Mouse (Mus musculus): Measurements from ENCODE around the gene Chchd6. TPM values are rescaled to one million over a fixed set of nuclear protein-coding genes. Genes with fewer than 3 reads are reported as not detected.

Chchd6 gene
- polyA plus RNA-seq, 2 experiments, result 12.1 to 16.3 TPM

GRCm38 (mm10) chr6:89420756-89421155, 174.7 kb downstream of the Chchd6 start:
- Histone ChIP-seq H3K27ac (no peak overlapping the region), H3K4me3 (ENCODE audit: insufficient read depth in 1 of 2, low read depth in 2 of 2, low read length in 2 of 2) (no peak overlapping the region), H3K4me1 (replicated peaks; ENCODE audit: control insufficient read depth in 2 of 2, insufficient read depth in 2 of 2, low read length in 1 of 2) (no peaks in the 10 kb centered on the region), H3K36me3 (replicated peaks; ENCODE audit: control insufficient read depth, insufficient read depth, low read depth) (no peaks in the 10 kb centered on the region), H3K27me3 (ENCODE audit: control insufficient read depth, insufficient read depth, low read length) (no peaks in the 10 kb centered on the region), H3K9ac (replicated peaks) (no peak overlapping the region), H3K9me3 (ENCODE audit: control insufficient read depth, low read length) (no peaks in the 10 kb centered on the region), H3K4me2 (ENCODE audit: low read depth) (no peak overlapping the region)
- no peak for DNase-seq (ENCODE audit: low read depth in 3 of 3, low spot score in 3 of 3)
- WGBS (ENCODE audit: insufficient replicate concordance), result 45% methylated on average over 2 of the region's 2 CpGs
- TF ChIP-seq EP300 (IDR thresholded peaks at IDR 0.05; ENCODE audit: low read depth) (no peak), CTCF (IDR thresholded peaks at IDR 0.05; ENCODE audit: low read depth) (no peak)
- no peak for ATAC-seq (ENCODE audit: insufficient read depth)

GRCm38 (mm10) chr6:89420110-89420509, 175.3 kb downstream of the Chchd6 start:
- DNase-seq (ENCODE audit: low read depth in 3 of 3, low spot score in 3 of 3), result no peak
- Histone ChIP-seq H3K36me3 (replicated peaks; ENCODE audit: control insufficient read depth, insufficient read depth, low read depth) (no peaks in the 10 kb centered on the region), H3K9me3 (ENCODE audit: control insufficient read depth, low read length) (no peaks in the 10 kb centered on the region), H3K9ac (replicated peaks) (no peak overlapping the region), H3K27me3 (ENCODE audit: control insufficient read depth, insufficient read depth, low read length) (no peaks in the 10 kb centered on the region), H3K4me3 (ENCODE audit: insufficient read depth in 1 of 2, low read depth in 2 of 2, low read length in 2 of 2) (no peak overlapping the region), H3K4me2 (ENCODE audit: low read depth) (no peak overlapping the region), H3K27ac (no peak overlapping the region), H3K4me1 (replicated peaks; ENCODE audit: control insufficient read depth in 2 of 2, insufficient read depth in 2 of 2, low read length in 1 of 2) (0 out of 4 replicates have a peak, but pooled peaks cover 0 to 4% of the 10 kb centered on the region in 2 experiments)
- TF ChIP-seq CTCF (IDR thresholded peaks at IDR 0.05; ENCODE audit: low read depth) (no peak), EP300 (IDR thresholded peaks at IDR 0.05; ENCODE audit: low read depth) (no peak)
- ATAC-seq (ENCODE audit: insufficient read depth), result no peak

DNA sequence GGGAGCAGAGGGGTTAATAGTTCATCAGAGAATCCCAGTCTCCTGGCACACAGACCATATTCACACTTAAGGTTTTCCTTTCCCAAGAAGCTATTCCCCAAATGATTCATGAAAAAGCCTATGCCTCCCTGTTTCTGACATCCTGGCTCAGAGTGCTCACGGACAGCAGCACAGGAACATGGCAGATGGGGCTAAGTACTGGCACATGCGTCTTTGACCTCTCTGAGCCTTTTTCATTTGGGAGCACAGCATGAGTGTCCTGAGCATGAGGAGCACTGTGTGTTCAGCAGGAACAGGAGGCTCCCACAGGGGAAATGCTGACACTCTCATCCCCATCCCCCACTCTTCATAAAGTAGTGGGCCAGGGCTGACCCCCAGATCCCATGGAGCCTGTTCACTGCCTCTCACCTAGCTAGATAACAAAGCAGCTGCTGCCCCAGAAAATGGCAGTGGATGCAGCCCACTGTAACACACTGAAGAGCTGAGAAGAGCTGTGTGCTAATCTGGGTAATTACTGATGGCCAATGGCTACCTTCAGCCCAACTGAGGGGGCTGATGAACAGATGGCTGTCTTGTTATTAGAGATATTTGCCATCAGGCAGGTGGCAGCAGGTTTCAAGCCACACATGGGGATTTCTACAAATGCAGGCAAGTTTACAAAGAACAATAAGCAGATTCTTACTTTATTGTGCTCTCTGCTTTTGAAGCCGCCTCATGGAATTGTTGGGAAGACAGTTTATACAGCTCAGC, 176.2 kb downstream of the Chchd6 start:
- no peaks in the 10 kb centered on the region for H3K36me3 ChIP-seq (replicated peaks; ENCODE audit: control insufficient read depth, insufficient read depth, low read depth)
- no peaks in the 10 kb centered on the region for H3K9me3 ChIP-seq (ENCODE audit: control insufficient read depth, low read length)
- H3K4me3 ChIP-seq (ENCODE audit: insufficient read depth in 1 of 2, low read depth in 2 of 2, low read length in 2 of 2), result no peak overlapping the region
- H3K27ac ChIP-seq, result no peak overlapping the region
- TF ChIP-seq CTCF (IDR thresholded peaks at IDR 0.05; ENCODE audit: low read depth), result no peak
- TF ChIP-seq EP300 (IDR thresholded peaks at IDR 0.05; ENCODE audit: low read depth), result no peak
- no peak for ATAC-seq (ENCODE audit: insufficient read depth)
- 74% methylated on average over 3 of the region's 3 CpGs for WGBS (ENCODE audit: insufficient replicate concordance)
- no peak for DNase-seq (ENCODE audit: low read depth in 3 of 3, low spot score in 3 of 3)
- H3K27me3 ChIP-seq (ENCODE audit: control insufficient read depth, insufficient read depth, low read length), result no peaks in the 10 kb centered on the region
- no peak overlapping the region for H3K9ac ChIP-seq (replicated peaks)
- no peak overlapping the region for H3K4me2 ChIP-seq (ENCODE audit: low read depth)
- 0 out of 4 replicates have a peak, but pooled peaks cover 0 to 4% of the 10 kb centered on the region in 2 experiments for H3K4me1 ChIP-seq (replicated peaks; ENCODE audit: control insufficient read depth in 2 of 2, insufficient read depth in 2 of 2, low read length in 1 of 2)

GRCm38 (mm10) chr6:89416030-89416595, 179.3 kb downstream of the Chchd6 start:
- DNase-seq (ENCODE audit: low read depth in 3 of 3, low spot score in 3 of 3) (no peak), ATAC-seq (ENCODE audit: insufficient read depth) (no peak)
- Histone ChIP-seq H3K27me3 (ENCODE audit: control insufficient read depth, insufficient read depth, low read length) (no peaks in the 10 kb centered on the region), H3K4me2 (ENCODE audit: low read depth) (no peak overlapping the region), H3K9me3 (ENCODE audit: control insufficient read depth, low read length) (no peaks in the 10 kb centered on the region), H3K9ac (replicated peaks) (no peak overlapping the region), H3K36me3 (replicated peaks; ENCODE audit: control insufficient read depth, insufficient read depth, low read depth) (no peaks in the 10 kb centered on the region), H3K27ac (no peak overlapping the region), H3K4me3 (ENCODE audit: insufficient read depth in 1 of 2, low read depth in 2 of 2, low read length in 2 of 2) (no peak overlapping the region), H3K4me1 (replicated peaks; ENCODE audit: control insufficient read depth in 2 of 2, insufficient read depth in 2 of 2, low read length in 1 of 2) (peaks cover 0 to 8% of the 10 kb centered on the region in 2 experiments; a peak in 2 of 4 replicates)
- 20% methylated on average over 3 of the region's 3 CpGs for WGBS (ENCODE audit: insufficient replicate concordance)
- no peak for TF ChIP-seq EP300 (IDR thresholded peaks at IDR 0.05; ENCODE audit: low read depth)
- TF ChIP-seq CTCF (IDR thresholded peaks at IDR 0.05; ENCODE audit: low read depth), result no peak

DNA sequence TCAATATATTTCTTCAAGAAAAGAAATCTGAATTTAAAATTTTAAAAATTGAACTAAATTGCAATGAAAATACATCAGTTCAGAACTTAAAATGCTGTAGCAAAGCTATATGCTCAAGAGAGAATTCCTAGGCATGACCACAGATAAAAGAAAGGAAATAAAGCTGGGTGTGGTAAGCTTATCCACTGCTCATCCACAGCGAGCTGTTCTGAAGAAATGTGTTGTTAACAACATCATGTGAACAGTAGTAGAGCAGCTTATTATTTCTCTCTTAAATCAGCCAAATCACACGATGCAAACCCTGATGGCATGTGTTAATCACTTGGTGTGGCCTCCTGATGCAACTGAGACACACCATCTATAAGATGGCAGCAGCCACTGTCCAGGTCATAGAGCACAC, 180.4 kb downstream of the Chchd6 start:
- Histone ChIP-seq H3K36me3 (replicated peaks; ENCODE audit: control insufficient read depth, insufficient read depth, low read depth) (no peaks in the 10 kb centered on the region), H3K27me3 (ENCODE audit: control insufficient read depth, insufficient read depth, low read length) (no peaks in the 10 kb centered on the region), H3K27ac (no peak overlapping the region), H3K4me1 (replicated peaks; ENCODE audit: control insufficient read depth in 2 of 2, insufficient read depth in 2 of 2, low read length in 1 of 2) (peaks cover 0 to 8% of the 10 kb centered on the region in 2 experiments; a peak in 2 of 4 replicates), H3K9ac (replicated peaks) (no peak overlapping the region), H3K9me3 (ENCODE audit: control insufficient read depth, low read length) (no peaks in the 10 kb centered on the region), H3K4me3 (ENCODE audit: insufficient read depth in 1 of 2, low read depth in 2 of 2, low read length in 2 of 2) (no peak overlapping the region), H3K4me2 (ENCODE audit: low read depth) (no peak overlapping the region)
- ATAC-seq (ENCODE audit: insufficient read depth), result no peak; the same call in 1 of the 2 replicates
- DNase-seq (ENCODE audit: low read depth in 3 of 3, low spot score in 3 of 3), result no peak
- WGBS (ENCODE audit: insufficient replicate concordance), result 19% methylated on average over 2 of the region's 2 CpGs
- TF ChIP-seq CTCF (IDR thresholded peaks at IDR 0.05; ENCODE audit: low read depth) (no peak), EP300 (IDR thresholded peaks at IDR 0.05; ENCODE audit: low read depth) (no peak)
